Mouse (Mus musculus) 3T3-L1 (cell line): ENCODE measurements around the gene Eapp.
"Not testable (repeated sequence)": the region's sequence is repeated elsewhere in the genome, so short reads cannot be mapped to it uniquely, and the experiment has no call there.

Experiments used
- DNase-seq: peaks from one replicate; pipeline ENCODE4 v3.0.0-alpha.2; 2015; ENCODE audit warnings: low read depth, low spot score

The Eapp gene

GRCm38 (mm10) chr12:54695511-54696241 lies at the start of gene Eapp:
Gene Eapp, minus strand, starts transcription at chr12:54695897.
- peak; percentile 98 for DNase-seq

GRCm38 (mm10) chr12:54738661-54739243 lies 43.1 kb upstream of the Eapp start:
- not testable (repeated sequence) for DNase-seq

GRCm38 (mm10) chr12:54737891-54738660 lies 42.4 kb upstream of the Eapp start:
- DNase-seq: not testable (repeated sequence)

GRCm38 (mm10) chr12:54734307-54735131 lies 38.8 kb upstream of the Eapp start:
- not testable (repeated sequence) for DNase-seq

GRCm38 (mm10) chr12:54729140-54730059 lies 33.7 kb upstream of the Eapp start:
- not testable (repeated sequence) for DNase-seq

- DNase-seq: not testable (repeated sequence)
Measured at GRCm38 (mm10) chr12:54718871-54719786, 23.4 kb upstream of the Eapp start.

- not testable (repeated sequence) for DNase-seq
Measured at GRCm38 (mm10) chr12:54717516-54717915, 21.8 kb upstream of the Eapp start.

GRCm38 (mm10) chr12:54713822-54714626 lies 18.3 kb upstream of the Eapp start:
- DNase-seq: not testable (repeated sequence)

- not testable (repeated sequence) for DNase-seq
Measured at GRCm38 (mm10) chr12:54710494-54710879, 14.8 kb upstream of the Eapp start.

- DNase-seq: not testable (repeated sequence)
Measured at GRCm38 (mm10) chr12:54709691-54710493, 14.2 kb upstream of the Eapp start.

GRCm38 (mm10) chr12:54699394-54699793 lies 3.7 kb upstream of the Eapp start:
- no peak for DNase-seq

GRCm38 (mm10) chr12:54697791-54698250 lies 2.1 kb upstream of the Eapp start:
- DNase-seq: peak; percentile 80

GRCm38 (mm10) chr12:54697003-54697597 lies 1.4 kb upstream of the Eapp start:
- peak; percentile 94 for DNase-seq

GRCm38 (mm10) chr12:54696242-54697002 lies 725 bp upstream of the Eapp start:
- peak; percentile 94 for DNase-seq

GRCm38 (mm10) chr12:54694847-54695510 lies 718 bp downstream of the Eapp start:
- no peak for DNase-seq

GRCm38 (mm10) chr12:54689082-54689481 lies 6.6 kb downstream of the Eapp start:
- no peak for DNase-seq
